Mouse (Mus musculus): ENCODE measurements around the gene Stom. TPM values are rescaled to one million over a fixed set of nuclear protein-coding genes. Genes with fewer than 3 reads are reported as not detected.
A peak's percentile ranks its signal among the peaks of the same experiment; 100 is the strongest.

Gene Stom
- polyA plus RNA-seq, 1 experiment from 2014 or later = 17.0 TPM

DNA sequence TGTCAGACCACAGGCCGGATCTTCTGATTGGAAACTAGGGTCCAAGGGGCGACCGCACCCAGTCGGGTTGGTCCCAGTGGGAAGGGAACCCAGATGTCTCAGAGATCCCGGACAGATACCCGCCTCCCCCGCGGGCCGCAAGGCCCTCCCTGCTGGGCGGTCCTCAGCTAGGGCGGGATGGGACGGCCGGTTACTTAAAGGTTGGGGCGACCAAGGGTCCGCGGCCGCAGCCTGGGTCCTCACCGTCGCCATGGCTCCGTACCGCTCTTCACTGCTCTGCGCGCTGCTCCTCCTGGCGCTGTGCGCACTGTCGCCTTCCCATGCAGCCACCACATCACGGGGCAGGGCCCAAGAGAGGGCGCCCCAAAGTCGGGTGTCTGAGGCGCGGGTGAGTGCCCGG lies 54.6 kb downstream of the Stom start:
- H3K27ac ChIP-seq = 0 out of 2 replicates have a peak overlapping the region, but pooled peaks have one; percentile 14
- no peaks in the 10 kb centered on the region for H3K9me3 ChIP-seq
- 3% methylated on average over 32 of the region's 32 CpGs for WGBS
- peak; percentile 35 for DNase-seq (ENCODE audit: low spot score)
- peaks cover 49% of the 10 kb centered on the region for H3K27me3 ChIP-seq (ENCODE audit: insufficient read depth, poor library complexity, severe bottlenecking)
- no peaks in the 10 kb centered on the region for H3K36me3 ChIP-seq
- H3K4me3 ChIP-seq = peak overlapping the region; percentile 49
- peaks cover 14% of the 10 kb centered on the region for H3K4me1 ChIP-seq (replicated peaks)

DNA sequence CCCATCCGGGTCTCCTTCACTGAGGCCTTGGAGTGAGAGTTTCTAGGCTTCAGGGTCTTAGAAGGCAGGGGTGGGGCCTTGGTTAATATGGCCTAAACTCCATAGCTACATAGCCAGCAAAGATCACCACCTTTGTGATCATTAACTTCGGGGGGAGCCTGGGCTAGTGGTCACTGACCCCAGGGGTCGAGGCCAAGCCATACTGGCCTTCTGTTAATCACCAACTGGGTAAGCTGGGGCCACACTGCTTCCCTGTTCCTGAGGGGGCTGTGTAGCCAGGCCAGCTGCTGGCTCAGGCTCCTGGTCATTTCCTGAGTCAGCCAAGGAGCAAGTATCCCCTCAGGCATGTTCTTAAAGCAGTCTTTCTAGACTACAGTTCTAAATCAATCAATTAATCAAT lies 56.8 kb downstream of the Stom start:
- Histone ChIP-seq H3K4me1 (replicated peaks) (peaks cover 14% of the 10 kb centered on the region), H3K36me3 (no peaks in the 10 kb centered on the region), H3K27ac (no peak overlapping the region), H3K9me3 (no peaks in the 10 kb centered on the region), H3K4me3 (no peak overlapping the region), H3K27me3 (ENCODE audit: insufficient read depth, poor library complexity, severe bottlenecking) (peaks cover 45% of the 10 kb centered on the region)
- DNase-seq (ENCODE audit: low spot score) = no peak
- WGBS = 64% methylated on average over 3 of the region's 3 CpGs

DNA sequence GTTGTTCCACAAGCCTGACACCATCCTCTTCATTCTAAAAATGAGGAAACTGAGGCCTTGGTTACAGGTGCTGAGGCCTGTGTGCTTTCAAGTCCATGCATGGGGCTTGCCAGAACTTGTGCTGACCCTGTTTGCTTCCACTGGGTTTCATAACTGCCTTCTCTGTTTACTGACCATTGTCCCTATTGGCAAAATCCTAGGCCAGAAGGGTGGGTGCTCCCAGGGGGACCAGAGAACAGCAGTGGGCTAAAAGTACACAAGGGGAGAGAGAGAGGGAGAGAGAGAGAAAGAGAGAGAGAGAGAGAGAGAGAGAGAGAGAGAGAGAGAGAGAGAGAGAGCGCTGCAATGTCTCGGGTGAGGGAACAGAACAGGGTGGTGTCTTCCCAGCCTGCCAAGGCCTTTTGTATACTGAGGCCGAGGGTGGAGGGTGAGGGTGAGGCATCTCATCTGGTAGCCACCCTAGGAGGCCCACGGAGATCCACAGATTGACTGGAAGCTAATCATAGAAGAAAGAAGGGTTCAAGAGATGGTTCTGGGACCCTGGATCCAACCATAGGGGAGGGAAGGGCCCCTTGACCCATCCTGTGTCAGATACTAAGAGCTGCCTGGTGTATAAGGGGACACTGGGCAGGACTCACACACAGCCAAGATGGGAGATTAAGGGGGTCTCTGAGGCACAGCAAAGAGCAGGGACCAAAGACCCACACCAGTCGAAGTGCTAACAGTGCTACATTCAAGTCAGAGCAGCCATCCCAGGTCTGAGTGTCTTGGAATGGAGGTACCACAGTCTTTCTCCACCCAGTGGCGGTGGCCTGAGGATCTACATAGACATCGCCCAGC lies 58.2 kb downstream of the Stom start:
- 83% methylated on average over 7 of the region's 7 CpGs for WGBS

DNA sequence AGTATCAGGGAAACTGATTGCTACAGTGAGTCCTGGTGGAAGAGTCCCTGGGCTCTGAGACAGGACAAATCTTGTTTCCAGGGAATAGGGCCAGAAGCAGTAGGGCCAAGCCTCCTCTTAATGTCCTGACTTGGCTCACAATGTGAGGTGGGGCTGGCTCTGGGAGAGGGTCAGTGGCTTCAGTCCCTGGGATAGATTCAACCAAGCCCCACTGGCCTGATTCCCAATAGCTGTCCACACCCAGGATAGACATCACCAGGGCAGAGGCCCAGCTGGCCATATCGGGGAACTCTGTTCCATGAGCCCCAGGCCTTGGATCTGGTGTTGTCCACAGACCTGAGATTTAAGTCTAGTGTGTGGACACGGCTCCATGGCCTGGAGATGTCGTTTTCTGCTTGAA lies 59.1 kb downstream of the Stom start:
- WGBS = 85% methylated on average over 3 of the region's 3 CpGs
- H3K27me3 ChIP-seq (ENCODE audit: insufficient read depth, poor library complexity, severe bottlenecking) = peaks cover 22% of the 10 kb centered on the region

More for the DNA sequence above, 58.2 kb downstream of the Stom start:
- Histone ChIP-seq H3K4me1 (replicated peaks) (peaks cover 18% of the 10 kb centered on the region), H3K9me3 (no peaks in the 10 kb centered on the region), H3K27ac (no peak overlapping the region), H3K4me3 (no peak overlapping the region), H3K27me3 (ENCODE audit: insufficient read depth, poor library complexity, severe bottlenecking) (peaks cover 31% of the 10 kb centered on the region), H3K36me3 (no peaks in the 10 kb centered on the region)
- DNase-seq (ENCODE audit: low spot score) = no peak

DNA sequence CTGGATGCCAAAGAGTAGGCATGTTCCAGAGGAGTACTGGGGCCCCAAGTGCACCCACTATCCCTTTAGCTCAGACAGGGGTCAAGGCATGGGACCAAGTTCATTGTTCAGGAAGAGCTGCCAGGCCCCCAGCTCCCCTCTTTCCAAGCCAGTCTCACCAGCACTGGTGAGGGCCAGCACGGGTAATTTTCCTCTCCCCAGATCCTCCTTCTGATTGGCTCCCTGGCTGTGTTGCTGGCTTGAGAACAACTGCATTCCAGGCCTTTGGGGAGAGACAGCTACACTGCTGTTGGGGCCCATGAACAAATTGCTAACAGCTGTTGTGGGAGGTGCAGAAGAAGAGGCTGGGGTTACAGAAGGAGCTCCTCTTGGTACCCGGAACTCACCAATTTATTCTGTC lies 63.2 kb downstream of the Stom start:
- WGBS = 44% methylated on average over 2 of the region's 2 CpGs
- H3K4me1 ChIP-seq (replicated peaks) = peaks cover 35% of the 10 kb centered on the region
- DNase-seq (ENCODE audit: low spot score) = peak; percentile 29
- H3K36me3 ChIP-seq = no peaks in the 10 kb centered on the region
- peak overlapping the region; percentile 73 for H3K27ac ChIP-seq
- no peaks in the 10 kb centered on the region for H3K9me3 ChIP-seq
- peaks cover 6% of the 10 kb centered on the region; the same call in 1 of the 2 replicates for H3K27me3 ChIP-seq (ENCODE audit: insufficient read depth, poor library complexity, severe bottlenecking)
- no peak overlapping the region for H3K4me3 ChIP-seq

More for the DNA sequence above, 59.1 kb downstream of the Stom start:
- Histone ChIP-seq H3K4me3 (no peak overlapping the region), H3K4me1 (replicated peaks) (peaks cover 20% of the 10 kb centered on the region), H3K27ac (no peak overlapping the region), H3K36me3 (no peaks in the 10 kb centered on the region), H3K9me3 (no peaks in the 10 kb centered on the region)
- no peak for DNase-seq (ENCODE audit: low spot score)

DNA sequence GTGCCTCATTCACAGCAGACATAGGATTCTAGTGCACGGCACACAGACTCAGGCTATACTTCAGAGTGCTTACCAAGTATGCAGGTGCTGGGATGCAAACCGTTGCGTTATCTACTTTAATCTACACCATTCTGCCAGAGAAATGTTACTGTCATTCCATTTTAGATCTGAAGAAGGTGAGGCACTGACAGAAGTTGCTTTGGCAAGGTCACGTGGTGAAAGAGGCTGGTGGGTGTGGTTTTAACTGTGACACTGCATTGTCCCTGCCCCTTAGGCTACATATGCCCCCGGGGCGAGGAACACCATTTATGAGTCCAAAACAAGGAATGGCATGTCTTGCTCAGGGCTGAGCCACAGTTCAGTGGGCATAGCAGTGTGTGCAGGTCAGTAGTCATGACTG lies 63.9 kb downstream of the Stom start:
- no peak overlapping the region for H3K27ac ChIP-seq

DNA sequence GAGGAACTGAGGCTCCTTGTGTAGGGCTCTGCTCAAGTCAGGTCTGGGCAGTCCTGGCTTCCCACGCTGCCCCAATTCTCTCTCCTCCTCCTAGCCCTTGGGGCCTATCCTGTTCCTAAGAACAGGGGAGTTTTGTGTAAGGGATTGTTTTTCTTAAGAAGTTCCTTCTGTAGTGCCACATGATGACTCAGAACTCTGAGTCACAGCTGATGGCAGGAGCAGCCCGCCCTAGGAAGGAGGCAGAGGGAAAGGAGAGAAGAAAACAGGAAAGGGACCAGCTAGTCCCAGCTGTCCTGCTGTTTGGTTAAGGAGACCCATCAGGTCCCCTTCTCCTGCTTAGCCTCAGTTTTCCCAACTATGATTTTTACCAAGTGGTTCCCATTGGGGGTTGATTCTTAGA lies 65.0 kb downstream of the Stom start:
- no peak overlapping the region for H3K4me3 ChIP-seq
- no peaks in the 10 kb centered on the region for H3K9me3 ChIP-seq
- WGBS = 72% methylated on average over 2 of the region's 2 CpGs
- H3K27me3 ChIP-seq (ENCODE audit: insufficient read depth, poor library complexity, severe bottlenecking) = peaks cover 6% of the 10 kb centered on the region; the same call in 1 of the 2 replicates
- no peak for DNase-seq (ENCODE audit: low spot score)
- no peaks in the 10 kb centered on the region for H3K36me3 ChIP-seq
- H3K4me1 ChIP-seq (replicated peaks) = peaks cover 48% of the 10 kb centered on the region
- no peak overlapping the region for H3K27ac ChIP-seq

More for the DNA sequence above, 63.9 kb downstream of the Stom start:
- Histone ChIP-seq H3K4me1 (replicated peaks) (peaks cover 38% of the 10 kb centered on the region), H3K27me3 (ENCODE audit: insufficient read depth, poor library complexity, severe bottlenecking) (peaks cover 6% of the 10 kb centered on the region; the same call in 1 of the 2 replicates), H3K36me3 (no peaks in the 10 kb centered on the region), H3K9me3 (no peaks in the 10 kb centered on the region), H3K4me3 (no peak overlapping the region)
- no peak for DNase-seq (ENCODE audit: low spot score)
- WGBS = 85% methylated on average over 6 of the region's 6 CpGs

DNA sequence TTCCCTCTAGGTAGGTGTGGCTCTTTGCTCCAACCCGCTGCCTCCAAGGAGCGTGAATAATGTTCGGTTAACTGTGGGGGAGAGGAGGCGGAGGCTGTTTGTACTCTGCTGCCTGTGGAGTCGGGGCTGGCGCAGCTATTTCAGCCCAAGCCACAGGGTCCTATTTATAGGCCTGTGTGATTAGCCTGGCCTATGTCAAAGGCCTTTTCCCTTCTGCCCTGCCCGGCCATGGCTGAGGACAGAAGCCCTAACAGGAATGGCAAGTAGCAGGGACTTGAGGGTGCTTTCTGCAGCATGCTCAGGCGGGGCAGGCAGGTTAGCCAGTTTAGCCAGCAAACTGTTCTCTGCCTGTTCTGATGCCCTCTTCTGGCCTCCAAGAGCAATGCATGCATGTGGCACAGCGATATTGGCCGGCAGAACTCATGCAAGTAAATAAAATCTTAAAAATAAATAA lies 66.2 kb downstream of the Stom start:
- peak overlapping the region; percentile 6; the same call in 1 of the 2 replicates for H3K27ac ChIP-seq
- H3K4me3 ChIP-seq = no peak overlapping the region
- H3K4me1 ChIP-seq (replicated peaks) = peaks cover 57% of the 10 kb centered on the region
- 14% methylated on average over 10 of the region's 10 CpGs for WGBS
- DNase-seq (ENCODE audit: low spot score) = peak; percentile 71
- no peaks in the 10 kb centered on the region for H3K9me3 ChIP-seq
- peaks cover 6% of the 10 kb centered on the region; the same call in 1 of the 2 replicates for H3K27me3 ChIP-seq (ENCODE audit: insufficient read depth, poor library complexity, severe bottlenecking)
- H3K36me3 ChIP-seq = no peaks in the 10 kb centered on the region

DNA sequence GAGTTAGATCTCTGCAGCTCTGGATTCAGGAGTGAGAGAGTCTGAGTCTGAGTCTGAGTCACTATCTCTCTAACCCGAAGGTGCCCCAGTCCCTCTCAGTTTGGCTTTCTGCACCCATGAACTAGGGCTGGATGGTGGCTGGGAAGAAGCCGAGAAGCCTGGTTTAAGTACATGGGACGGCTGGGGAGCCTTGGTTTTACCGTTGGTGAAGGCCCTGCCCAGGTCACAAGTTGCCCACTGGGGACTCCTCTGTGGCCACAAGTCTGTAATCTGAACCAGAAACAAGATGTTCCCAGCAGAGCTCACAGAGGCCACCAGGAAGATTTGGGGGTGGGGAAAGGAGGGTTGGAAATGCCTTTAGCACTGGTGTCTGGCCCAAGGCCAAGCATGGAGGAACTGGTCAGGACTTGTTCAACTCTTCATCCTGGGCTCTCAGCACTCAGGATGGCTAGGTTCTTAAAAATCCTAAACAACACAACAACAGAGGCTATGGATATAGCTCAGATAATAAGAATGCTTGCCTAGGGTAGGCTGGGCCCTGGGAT lies 67.0 kb downstream of the Stom start:
- WGBS = 69% methylated on average over 4 of the region's 4 CpGs
- Histone ChIP-seq H3K4me1 (replicated peaks) (peaks cover 63% of the 10 kb centered on the region), H3K36me3 (no peaks in the 10 kb centered on the region), H3K27me3 (ENCODE audit: insufficient read depth, poor library complexity, severe bottlenecking) (peaks cover 9% of the 10 kb centered on the region), H3K9me3 (no peaks in the 10 kb centered on the region), H3K4me3 (no peak overlapping the region), H3K27ac (peak overlapping the region; percentile 46)
- no peak for DNase-seq (ENCODE audit: low spot score)

DNA sequence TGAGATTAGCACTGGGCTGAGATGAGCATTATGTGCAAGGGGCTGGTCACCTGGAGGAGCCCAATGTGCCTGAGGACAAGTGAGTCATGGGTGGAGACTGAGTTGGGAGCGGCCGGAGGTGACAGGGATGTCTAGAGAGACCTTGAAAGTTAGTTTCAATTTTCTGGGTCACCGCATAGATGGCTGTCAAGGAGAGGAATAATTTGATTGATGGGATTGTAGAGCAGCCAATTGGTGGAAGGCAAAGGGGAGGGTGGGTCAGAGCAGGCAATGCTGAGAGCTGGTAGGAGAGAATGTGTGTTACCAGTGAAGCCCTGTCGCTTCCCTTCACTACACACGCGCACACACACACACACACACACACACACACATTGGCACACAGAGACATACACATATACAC lies 67.6 kb downstream of the Stom start:
- Histone ChIP-seq H3K27ac (no peak overlapping the region), H3K9me3 (no peaks in the 10 kb centered on the region), H3K4me3 (no peak overlapping the region), H3K4me1 (replicated peaks) (peaks cover 65% of the 10 kb centered on the region), H3K36me3 (no peaks in the 10 kb centered on the region), H3K27me3 (ENCODE audit: insufficient read depth, poor library complexity, severe bottlenecking) (peaks cover 12% of the 10 kb centered on the region)
- no peak for DNase-seq (ENCODE audit: low spot score)
- WGBS = 80% methylated on average over 6 of the region's 6 CpGs

DNA sequence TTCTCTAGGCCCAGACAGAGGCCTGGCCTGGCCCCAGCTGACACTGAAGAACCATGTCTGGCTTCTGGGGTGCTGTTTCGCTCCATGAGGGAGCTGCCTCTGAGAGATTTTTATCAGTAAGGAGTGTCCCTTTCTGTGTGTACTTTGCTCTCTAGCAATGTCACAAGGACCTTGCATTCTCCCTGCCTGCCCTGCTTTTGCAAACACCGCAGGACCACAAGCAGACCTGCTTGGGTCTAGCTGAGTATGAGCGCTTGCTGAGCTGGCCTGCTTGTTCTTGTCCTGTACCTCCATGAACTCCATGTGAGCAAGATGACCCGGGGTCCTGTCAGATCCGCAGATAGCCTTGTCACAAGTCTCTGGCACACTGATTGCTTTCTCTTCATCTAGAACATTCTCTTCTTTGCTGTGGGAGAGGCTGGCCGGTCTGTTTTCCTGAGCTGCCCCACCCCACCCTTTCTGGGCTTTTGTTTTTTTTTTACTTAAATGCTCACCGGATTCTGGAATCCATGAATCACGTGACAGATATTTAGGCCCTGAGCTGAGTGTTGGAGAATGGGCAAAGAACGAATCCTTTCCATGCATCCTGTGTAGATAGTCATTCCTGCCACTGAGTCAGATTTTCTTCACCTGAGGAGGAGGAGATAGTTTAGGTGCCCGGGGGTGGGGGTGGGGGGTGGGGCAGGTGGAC lies 68.8 kb downstream of the Stom start:
- WGBS = 85% methylated on average over 10 of the region's 10 CpGs
- no peak overlapping the region for H3K27ac ChIP-seq
- no peaks in the 10 kb centered on the region for H3K36me3 ChIP-seq
- H3K27me3 ChIP-seq (ENCODE audit: insufficient read depth, poor library complexity, severe bottlenecking) = peaks cover 12% of the 10 kb centered on the region
- H3K4me1 ChIP-seq (replicated peaks) = peaks cover 55% of the 10 kb centered on the region
- H3K4me3 ChIP-seq = no peak overlapping the region
- DNase-seq (ENCODE audit: low spot score) = no peak
- no peaks in the 10 kb centered on the region for H3K9me3 ChIP-seq

DNA sequence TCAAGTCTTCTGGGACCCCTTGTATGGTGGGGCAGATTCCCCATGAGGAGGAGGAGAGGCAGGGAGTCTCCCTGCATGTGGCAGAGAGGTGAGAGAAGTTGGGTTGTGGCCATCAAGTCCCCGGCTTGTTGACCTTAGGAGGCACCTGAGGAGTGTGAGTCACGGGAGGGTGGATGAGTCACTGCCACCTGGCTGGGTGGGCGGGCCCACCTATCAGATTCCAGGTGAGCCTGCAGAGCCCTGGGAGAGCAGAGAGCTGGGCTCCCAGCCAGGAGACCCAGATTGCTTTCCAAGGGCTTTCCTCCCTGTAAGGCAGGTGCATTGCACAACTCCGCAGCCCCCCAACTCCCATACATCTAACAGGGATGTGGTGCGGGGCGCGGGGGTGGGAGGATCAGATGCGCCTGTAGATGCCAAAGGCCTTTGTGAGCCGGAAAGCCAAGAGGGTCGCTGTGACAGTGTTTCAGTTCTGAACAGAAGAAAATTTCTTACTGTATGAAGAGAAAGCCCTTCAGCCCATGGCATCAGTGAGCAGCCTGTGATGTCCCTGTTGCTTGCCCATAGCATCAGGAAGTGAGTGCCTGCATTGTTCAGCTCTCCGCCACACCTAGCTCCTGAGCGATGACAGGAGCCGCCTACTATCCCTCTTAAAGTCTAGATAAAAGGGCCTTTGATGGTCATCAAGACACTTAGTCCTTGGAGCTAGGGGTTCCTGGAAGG lies 69.5 kb downstream of the Stom start:
- Histone ChIP-seq H3K27ac (no peak overlapping the region), H3K4me1 (replicated peaks) (peaks cover 51% of the 10 kb centered on the region), H3K27me3 (ENCODE audit: insufficient read depth, poor library complexity, severe bottlenecking) (peaks cover 12% of the 10 kb centered on the region), H3K4me3 (no peak overlapping the region), H3K9me3 (no peaks in the 10 kb centered on the region), H3K36me3 (no peaks in the 10 kb centered on the region)
- WGBS = 85% methylated on average over 13 of the region's 13 CpGs
- DNase-seq (ENCODE audit: low spot score) = no peak

All from hindbrain, embryonic 10.5 days (tissue).